Mouse (Mus musculus): ENCODE data around the gene Dock9.
A peak's percentile ranks its signal among the peaks of the same experiment; 100 is the strongest.

The Dock9 gene

GRCm38 (mm10) chr14:121527883-121528282 lies 269.8 kb downstream of the Dock9 start:
- no peak for DNase-seq (ENCODE audit: low spot score in 2 of 2)

- DNase-seq (ENCODE audit: low spot score in 2 of 2) = no peak
These were observed 270.4 kb downstream of the Dock9 start for GRCm38 (mm10) chr14:121527201-121527600.

DNA sequence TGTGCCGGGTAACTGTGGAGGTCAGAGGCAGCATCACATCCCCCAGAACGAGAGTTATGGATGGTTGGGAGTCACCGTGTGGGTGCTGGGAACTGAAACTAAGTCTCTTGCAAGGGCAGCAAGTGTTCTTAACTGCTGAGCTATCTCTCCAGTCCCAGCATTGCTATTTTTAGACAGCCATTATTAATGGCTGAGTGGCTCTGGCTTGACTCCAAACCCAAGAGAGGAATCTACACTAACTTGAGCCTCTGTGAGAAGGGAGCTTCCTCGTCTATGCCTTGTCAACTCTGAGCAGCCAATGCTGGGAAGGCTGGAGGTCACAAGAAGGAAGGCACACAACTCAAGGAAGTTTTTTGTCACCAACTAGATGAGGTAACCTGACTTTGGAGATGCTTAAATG lies 275.9 kb downstream of the Dock9 start:
- peak; percentile 19 to 42 for DNase-seq (ENCODE audit: low spot score in 2 of 2)

- DNase-seq (ENCODE audit: low spot score in 2 of 2) = no peak
These were observed 280.8 kb downstream of the Dock9 start for GRCm38 (mm10) chr14:121516881-121517280.

DNA sequence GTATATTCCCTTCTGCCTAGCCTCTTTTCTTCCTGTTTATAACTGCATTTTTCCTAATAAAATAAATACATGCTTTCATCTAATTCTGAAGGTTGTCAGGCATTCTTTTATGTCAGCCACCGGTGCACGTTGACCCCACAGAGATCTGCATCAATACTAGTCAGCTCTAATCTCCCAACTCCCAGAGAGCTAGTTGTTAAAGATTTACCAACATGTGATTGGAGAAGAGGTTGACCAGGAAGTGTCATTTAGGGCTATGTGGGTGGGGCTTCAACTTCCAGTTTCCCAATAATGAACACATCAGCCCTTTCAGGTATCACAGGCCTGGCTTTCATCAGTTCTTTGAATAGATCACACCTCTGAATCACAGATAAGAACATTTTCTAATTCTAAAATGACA lies 288.7 kb downstream of the Dock9 start:
- no peak for DNase-seq (ENCODE audit: low spot score in 2 of 2)

- DNase-seq (ENCODE audit: low spot score in 2 of 2) = no peak
These were observed 291.3 kb downstream of the Dock9 start for GRCm38 (mm10) chr14:121506336-121506735.

GRCm38 (mm10) chr14:121505485-121505860 lies 292.2 kb downstream of the Dock9 start:
- DNase-seq (ENCODE audit: low spot score in 2 of 2) = no peak

- DNase-seq (ENCODE audit: low spot score in 2 of 2) = no peak
These were observed 292.7 kb downstream of the Dock9 start, which contains the start of gene Slc15a1 for GRCm38 (mm10) chr14:121504781-121505484. Gene Slc15a1 (minus strand): TSS chr14:121505252.

DNA sequence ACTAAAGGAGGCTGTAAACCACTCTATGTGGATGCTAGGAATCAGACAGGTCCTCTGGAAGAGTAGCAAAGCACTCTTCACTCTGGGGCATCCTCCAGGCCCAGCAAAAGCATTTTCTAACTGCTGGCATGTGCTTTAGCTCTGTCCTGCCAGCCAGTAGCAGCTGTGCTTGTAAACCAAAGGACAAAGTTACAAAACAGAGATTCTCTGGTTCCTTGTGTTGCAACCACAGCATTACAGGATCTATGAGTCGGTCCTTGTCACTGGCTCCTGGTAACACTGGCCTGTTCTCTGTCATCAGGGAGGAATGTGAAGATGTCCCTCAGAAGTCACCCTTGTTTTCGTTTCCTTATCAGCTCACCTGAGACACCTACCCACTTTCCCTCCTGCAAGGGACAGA lies 297.1 kb downstream of the Dock9 start:
- DNase-seq (ENCODE audit: low spot score in 2 of 2) = no peak

- no peak for DNase-seq (ENCODE audit: low spot score in 2 of 2)
These were observed 297.9 kb downstream of the Dock9 start for GRCm38 (mm10) chr14:121499769-121500168.

- no peak for DNase-seq (ENCODE audit: low spot score in 2 of 2)
These were observed 299.8 kb downstream of the Dock9 start for GRCm38 (mm10) chr14:121497800-121498199.

DNA sequence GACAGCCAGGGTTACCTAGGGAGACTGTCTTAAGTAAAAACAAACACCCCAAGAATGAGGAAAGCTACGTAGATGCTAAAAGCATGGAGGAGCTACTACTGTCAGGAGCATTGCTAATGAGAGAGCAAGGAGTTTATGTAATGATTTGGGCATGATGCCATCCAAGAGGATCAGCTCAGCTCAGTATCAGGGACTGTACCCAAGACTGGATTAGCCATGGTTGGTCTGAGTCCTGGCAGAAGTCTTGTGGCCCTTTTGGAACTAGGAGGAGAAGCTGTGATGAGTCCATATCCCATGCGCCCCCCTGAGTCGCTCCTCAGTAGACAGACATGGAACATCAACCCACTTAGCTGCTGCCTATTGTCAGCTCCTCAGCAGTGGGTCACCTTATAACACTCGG lies 301.9 kb downstream of the Dock9 start:
- no peak for DNase-seq (ENCODE audit: low spot score in 2 of 2)

- DNase-seq (ENCODE audit: low spot score in 2 of 2) = no peak
These were observed 302.5 kb downstream of the Dock9 start for GRCm38 (mm10) chr14:121495120-121495519.

GRCm38 (mm10) chr14:121494238-121494637 lies 303.4 kb downstream of the Dock9 start:
- no peak for DNase-seq (ENCODE audit: low spot score in 2 of 2)

DNA sequence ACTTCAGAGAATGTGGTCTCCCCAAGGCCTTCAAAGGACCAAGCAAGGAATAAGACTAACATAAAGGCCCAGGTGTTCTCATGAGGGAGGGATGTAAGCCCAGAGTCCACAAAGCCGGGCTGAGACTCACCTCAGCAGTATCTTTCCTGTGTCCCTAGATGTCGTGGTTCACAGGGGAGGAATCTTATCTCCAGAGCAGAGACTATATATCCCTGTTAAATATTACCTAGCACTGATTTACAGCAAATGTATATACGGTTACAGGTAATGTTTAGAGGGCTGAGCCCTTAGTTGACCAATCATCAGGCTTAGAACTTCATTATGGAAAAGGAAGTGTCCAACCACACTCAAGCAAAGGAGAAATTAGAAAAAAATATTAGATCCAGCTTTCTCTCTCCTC lies 303.9 kb downstream of the Dock9 start:
- DNase-seq (ENCODE audit: low spot score in 2 of 2) = no peak

DNA sequence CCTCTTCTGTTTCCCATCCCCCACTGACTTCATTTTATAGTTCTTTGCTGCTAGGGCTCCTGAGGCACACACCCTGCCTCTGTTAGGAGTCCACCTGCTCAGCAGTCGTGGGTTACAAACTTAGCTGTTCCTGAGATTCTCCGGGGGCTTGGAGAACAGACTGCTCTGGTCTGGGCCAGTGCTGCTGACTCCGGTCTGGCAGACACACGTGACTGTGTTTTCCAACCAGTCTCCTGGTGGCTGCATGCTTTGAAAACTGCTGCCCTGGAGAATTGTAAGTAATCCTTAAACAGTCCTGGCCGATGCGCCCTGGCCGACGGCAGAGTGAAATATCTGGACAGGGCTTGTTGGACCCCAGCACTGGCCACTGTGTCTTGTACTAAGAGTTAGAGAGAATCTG lies 305.3 kb downstream of the Dock9 start:
- DNase-seq (ENCODE audit: low spot score in 2 of 2) = no peak
